Mouse (Mus musculus): ENCODE measurements around the gene Lrba. TPM values are rescaled to one million over a fixed set of nuclear protein-coding genes. Genes with fewer than 3 reads are reported as not detected.

The Lrba gene
- total and polyA plus RNA-seq, 3 experiments = 12.3 to 22.6 (median 13.8) TPM

GRCm38 (mm10) chr3:86760474-86760873 lies 536.0 kb downstream of the Lrba start:
- Histone ChIP-seq H3K36me3 (replicated peaks in 1 of 2; ENCODE audit: control insufficient read depth in 1 of 2, insufficient read depth in 1 of 2, low read length in 1 of 2) (no peaks in the 10 kb centered on the region), H3K4me2 (ENCODE audit: insufficient read depth, low read depth, poor library complexity, severe bottlenecking) (no peak overlapping the region), H3K79me2 (replicated peaks; ENCODE audit: control insufficient read depth, extremely low read depth, insufficient read depth, poor library complexity, severe bottlenecking) (no peaks in the 10 kb centered on the region), H3K9me3 (replicated peaks; ENCODE audit: low read length) (peaks cover 2% of the 10 kb centered on the region), H3K4me1 (ENCODE audit: control insufficient read depth in 1 of 2, insufficient read depth in 2 of 2) (0 out of 4 replicates have a peak, but pooled peaks cover 2 to 4% of the 10 kb centered on the region in 2 experiments), H3K27ac (ENCODE audit: insufficient read depth, low read depth) (no peak overlapping the region), H3K4me3 (replicated peaks in 1 of 3; ENCODE audit: low read depth in 2 of 3, low read length in 2 of 3, poor library complexity in 1 of 3) (no peak overlapping the region), H3K9ac (ENCODE audit: insufficient read depth, low read depth) (no peak overlapping the region), H3K27me3 (replicated peaks) (no peaks in the 10 kb centered on the region)
- in situ Hi-C loops (cut with MboI; ENCODE audit: low pct_ligation_motif_present, low pct_unique_long_range_greater_than_20kb, low sequenced_read_pairs) (loop anchor here (25.0 kb wide), 1 partner anchor 398 kb away; no protein-coding TSS in a partner anchor), dilution Hi-C loops (cut with MboI; ENCODE audit: extremely low pct_ligation_motif_present, extremely low pct_unique_long_range_greater_than_20kb, low sequenced_read_pairs) (no loop called here)
- no peak for DNase-seq (ENCODE audit: extremely low read depth)
- TF ChIP-seq HCFC1 (IDR thresholded peaks at IDR 0.05; ENCODE audit: low read depth, low read length) (no peak), E2F4 (IDR thresholded peaks at IDR 0.05; ENCODE audit: insufficient replicate concordance, low read depth, low read length) (no peak), MEF2A (IDR thresholded peaks at IDR 0.05; ENCODE audit: borderline replicate concordance, low read depth, low read length) (no peak), MXI1 (IDR thresholded peaks at IDR 0.05; ENCODE audit: low read depth, low read length) (no peak), ZKSCAN1 (IDR thresholded peaks at IDR 0.05; ENCODE audit: borderline replicate concordance, low read depth, low read length) (no peak), MAX (IDR thresholded peaks at IDR 0.05; ENCODE audit: low read length) (no peak), ZMIZ1 (IDR thresholded peaks at IDR 0.05; ENCODE audit: low read depth, low read length) (no peak), SMC3 (IDR thresholded peaks at IDR 0.05; ENCODE audit: low read depth, low read length) (no peak), IRF4 (IDR thresholded peaks at IDR 0.05; ENCODE audit: low read depth, low read length) (no peak), PAX5 (IDR thresholded peaks at IDR 0.05; ENCODE audit: low read length) (no peak), USF1 (IDR thresholded peaks at IDR 0.05; ENCODE audit: low read depth, low read length) (no peak), BHLHE40 (IDR thresholded peaks at IDR 0.05; ENCODE audit: low read depth, low read length) (no peak)

GRCm38 (mm10) chr3:86761095-86762035 lies 536.9 kb downstream of the Lrba start:
- Histone ChIP-seq H3K4me1 (ENCODE audit: control insufficient read depth in 1 of 2, insufficient read depth in 2 of 2) (0 out of 4 replicates have a peak, but pooled peaks cover 2 to 3% of the 10 kb centered on the region in 2 experiments), H3K4me2 (ENCODE audit: insufficient read depth, low read depth, poor library complexity, severe bottlenecking) (no peak overlapping the region), H3K4me3 (replicated peaks in 1 of 3; ENCODE audit: low read depth in 2 of 3, low read length in 2 of 3, poor library complexity in 1 of 3) (no peak overlapping the region), H3K9ac (ENCODE audit: insufficient read depth, low read depth) (no peak overlapping the region), H3K36me3 (replicated peaks in 1 of 2; ENCODE audit: control insufficient read depth in 1 of 2, insufficient read depth in 1 of 2, low read length in 1 of 2) (no peaks in the 10 kb centered on the region), H3K9me3 (replicated peaks; ENCODE audit: low read length) (peaks cover 2% of the 10 kb centered on the region), H3K27me3 (replicated peaks) (no peaks in the 10 kb centered on the region), H3K79me2 (replicated peaks; ENCODE audit: control insufficient read depth, extremely low read depth, insufficient read depth, poor library complexity, severe bottlenecking) (no peaks in the 10 kb centered on the region), H3K27ac (ENCODE audit: insufficient read depth, low read depth) (no peak overlapping the region)
- in situ Hi-C loops (cut with MboI; ENCODE audit: low pct_ligation_motif_present, low pct_unique_long_range_greater_than_20kb, low sequenced_read_pairs) = loop anchor here (25.0 kb wide), 1 partner anchor 399 kb away; no protein-coding TSS in a partner anchor
- dilution Hi-C loops (cut with MboI; ENCODE audit: extremely low pct_ligation_motif_present, extremely low pct_unique_long_range_greater_than_20kb, low sequenced_read_pairs) = no loop called here
- TF ChIP-seq PAX5 (IDR thresholded peaks at IDR 0.05; ENCODE audit: low read length) = no peak
- TF ChIP-seq IRF4 (IDR thresholded peaks at IDR 0.05; ENCODE audit: low read depth, low read length) = no peak
- no peak for TF ChIP-seq CHD1 (IDR thresholded peaks at IDR 0.05; ENCODE audit: low read depth, low read length)
- TF ChIP-seq SMC3 (IDR thresholded peaks at IDR 0.05; ENCODE audit: low read depth, low read length) = peak; percentile 93
- peak; percentile 97 for TF ChIP-seq RAD21 (IDR thresholded peaks at IDR 0.05; ENCODE audit: low read depth, low read length)
- TF ChIP-seq MAX (IDR thresholded peaks at IDR 0.05; ENCODE audit: low read length) = no peak
- no peak for TF ChIP-seq SIN3A (IDR thresholded peaks at IDR 0.05; ENCODE audit: low read length)
- no peak for TF ChIP-seq POLR2AphosphoS2 (IDR thresholded peaks at IDR 0.05; ENCODE audit: low read depth, low read length)
- no peak for TF ChIP-seq E2F4 (IDR thresholded peaks at IDR 0.05; ENCODE audit: insufficient replicate concordance, low read depth, low read length)
- no peak for TF ChIP-seq USF2 (conservative IDR thresholded peaks at IDR 0.05; ENCODE audit: low read depth, low read length)
- peak; percentile 68 to 86 for TF ChIP-seq CTCF (conservative IDR thresholded peaks at IDR 0.05 in 1 of 2, IDR thresholded peaks at IDR 0.05 in 1 of 2; ENCODE audit: low read depth in 2 of 2, low read length in 2 of 2)
- no peak for TF ChIP-seq ZNF384 (IDR thresholded peaks at IDR 0.05; ENCODE audit: low read depth, low read length)
- TF ChIP-seq ZMIZ1 (IDR thresholded peaks at IDR 0.05; ENCODE audit: low read depth, low read length) = no peak
- TF ChIP-seq BHLHE40 (IDR thresholded peaks at IDR 0.05; ENCODE audit: low read depth, low read length) = no peak
- peak; percentile 75 for TF ChIP-seq ZC3H11A (IDR thresholded peaks at IDR 0.05; ENCODE audit: low read depth, low read length)
- peak; percentile 74 for DNase-seq (ENCODE audit: extremely low read depth)

Measured in CH12.LX (cell line).